15 mouse cellular contexts compared by ENCODE assay signal in genomic region chr19:58313785-58314184, GRCm38 (mm10).
A peak's percentile ranks its signal among the peaks of the same experiment; 100 is the strongest.
DNase-seq lines count a peak whose midpoint lies in the region; ATAC-seq and TF ChIP-seq lines count a peak whose summit lies in the region.
"Had no signal": no experiment of that assay in that cellular context is flagged by ENCODE, and none has a peak within 500 bp of the region (broad histone marks: within the 10 kb centered on the region; RNA-seq: fewer than 3 reads in every experiment).

No protein-coding gene starts in this region.

- H3K9me3 ChIP-seq in heart, postnatal 0 days (replicated peaks; ENCODE audit: control insufficient read depth, low read length) = 0 out of 2 replicates have a peak, but pooled peaks cover 5% of the 10 kb centered on the region
- no peaks in the 10 kb centered on the region for H3K9me3 ChIP-seq in midbrain, postnatal 0 days (ENCODE audit: low read length)
- peaks cover 29% of the 10 kb centered on the region for H3K9me3 ChIP-seq in midbrain, embryonic 10.5 days (replicated peaks)
- H3K9me3 ChIP-seq in hindbrain, embryonic 11.5 days (ENCODE audit: control insufficient read depth, low read length) = no peaks in the 10 kb centered on the region

- no peak overlapping the region for H3K4me3 ChIP-seq in heart, postnatal 0 days (ENCODE audit: low read depth, low read length)
- no peak overlapping the region for H3K4me3 ChIP-seq in midbrain, postnatal 0 days (ENCODE audit: low read depth, low read length)
- H3K4me3 ChIP-seq in midbrain, embryonic 10.5 days = no peak overlapping the region
- no peak overlapping the region for H3K4me3 ChIP-seq in hindbrain, embryonic 11.5 days (ENCODE audit: low read depth, low read length)
- H3K4me3 ChIP-seq: embryonic facial prominence, embryonic 13.5 days; heart, embryonic 12.5 days; liver, embryonic 13.5 days; midbrain, embryonic 15.5 days had no signal

- no peaks in the 10 kb centered on the region for H3K4me1 ChIP-seq in heart, postnatal 0 days (ENCODE audit: control insufficient read depth, insufficient read depth)
- no peaks in the 10 kb centered on the region for H3K4me1 ChIP-seq in midbrain, postnatal 0 days (ENCODE audit: insufficient read depth, low read length)
- H3K4me1 ChIP-seq in midbrain, embryonic 10.5 days = 0 out of 2 replicates have a peak, but pooled peaks cover 7% of the 10 kb centered on the region
- H3K4me1 ChIP-seq in hindbrain, embryonic 11.5 days (replicated peaks; ENCODE audit: control insufficient read depth, insufficient read depth, low read length) = no peaks in the 10 kb centered on the region; the same call in 1 of the 2 replicates
- H3K4me1 ChIP-seq: heart, embryonic 12.5 days; liver, embryonic 13.5 days had no signal

- DNase-seq in heart, postnatal 0 days (ENCODE audit: low spot score) = no peak
- DNase-seq in heart, postnatal 4 days = no peak
- DNase-seq in midbrain, postnatal 0 days (ENCODE audit: low spot score) = no peak
- no peak for DNase-seq in midbrain, embryonic 10.5 days (ENCODE audit: low spot score)
- peak; percentile 1 for DNase-seq in MEL-GATA-1-ER (ENCODE audit: extremely low read depth, low read depth)
- peak; percentile 50 for DNase-seq in testis, postnatal 10 days (ENCODE audit: low spot score)
- DNase-seq in hindbrain, embryonic 11.5 days (ENCODE audit: low spot score) = no peak
- no peak for DNase-seq in heart, adult 18-20 months
- DNase-seq: adrenal gland, postnatal 10 days; cerebellum, adult 18-20 months; kidney, adult 11 months; liver, embryonic 13.5 days had no signal

- H3K27ac ChIP-seq in heart, postnatal 0 days (ENCODE audit: low read depth) = no peak overlapping the region
- H3K27ac ChIP-seq in midbrain, postnatal 0 days (ENCODE audit: low read depth, low read length) = no peak overlapping the region
- no peak overlapping the region for H3K27ac ChIP-seq in midbrain, embryonic 10.5 days (replicated peaks)
- H3K27ac ChIP-seq in hindbrain, embryonic 11.5 days (ENCODE audit: low read depth, low read length) = no peak overlapping the region
- H3K27ac ChIP-seq: embryonic facial prominence, embryonic 13.5 days; liver, embryonic 13.5 days; midbrain, embryonic 15.5 days had no signal

- H3K27me3 ChIP-seq in heart, postnatal 0 days (ENCODE audit: control insufficient read depth, insufficient read depth, low read length) = no peaks in the 10 kb centered on the region
- no peaks in the 10 kb centered on the region for H3K27me3 ChIP-seq in midbrain, postnatal 0 days (ENCODE audit: insufficient read depth, low read length)
- H3K27me3 ChIP-seq in midbrain, embryonic 10.5 days (ENCODE audit: low read depth, poor library complexity, severe bottlenecking) = no peaks in the 10 kb centered on the region; the same call in 1 of the 2 replicates
- no peaks in the 10 kb centered on the region for H3K27me3 ChIP-seq in hindbrain, embryonic 11.5 days (ENCODE audit: control insufficient read depth, insufficient read depth, low read length)
- H3K27me3 ChIP-seq: heart, embryonic 12.5 days; liver, embryonic 13.5 days; midbrain, embryonic 15.5 days had no signal

- H3K9ac ChIP-seq in heart, postnatal 0 days (replicated peaks; ENCODE audit: low read depth, low read length) = no peak overlapping the region
- no peak overlapping the region for H3K9ac ChIP-seq in midbrain, postnatal 0 days (replicated peaks; ENCODE audit: low read length, poor library complexity, severe bottlenecking)
- H3K9ac ChIP-seq in hindbrain, embryonic 11.5 days (ENCODE audit: low read depth, low read length) = no peak overlapping the region
- H3K9ac ChIP-seq: embryonic facial prominence, embryonic 13.5 days; heart, embryonic 12.5 days; liver, embryonic 13.5 days; midbrain, embryonic 15.5 days had no signal

- TF ChIP-seq EP300 in heart, postnatal 0 days (IDR thresholded peaks at IDR 0.05; ENCODE audit: low read depth) = no peak

- 0 out of 2 replicates have a peak, but pooled peaks have one; percentile 15 for TF ChIP-seq CTCF in heart, postnatal 0 days (IDR thresholded peaks at IDR 0.05; ENCODE audit: low read depth)
- peak; percentile 63 for TF ChIP-seq CTCF in midbrain, postnatal 0 days (IDR thresholded peaks at IDR 0.05)

- no peak overlapping the region for H3K4me2 ChIP-seq in heart, postnatal 0 days (ENCODE audit: low read depth, low read length)
- no peak overlapping the region for H3K4me2 ChIP-seq in midbrain, postnatal 0 days (ENCODE audit: low read depth, low read length, poor library complexity, severe bottlenecking)
- H3K4me2 ChIP-seq in hindbrain, embryonic 11.5 days (replicated peaks; ENCODE audit: low read depth, low read length) = no peak overlapping the region
- H3K4me2 ChIP-seq: embryonic facial prominence, embryonic 13.5 days; heart, embryonic 12.5 days; liver, embryonic 13.5 days; midbrain, embryonic 15.5 days had no signal

- H3K36me3 ChIP-seq in heart, postnatal 0 days (replicated peaks; ENCODE audit: control insufficient read depth, insufficient read depth, low read length) = no peaks in the 10 kb centered on the region
- H3K36me3 ChIP-seq in midbrain, postnatal 0 days (ENCODE audit: insufficient read depth, low read length) = no peaks in the 10 kb centered on the region
- H3K36me3 ChIP-seq in midbrain, embryonic 10.5 days = peaks cover 16% of the 10 kb centered on the region
- H3K36me3 ChIP-seq in hindbrain, embryonic 11.5 days (ENCODE audit: control insufficient read depth, insufficient read depth, low read length) = no peaks in the 10 kb centered on the region
- H3K36me3 ChIP-seq: embryonic facial prominence, embryonic 13.5 days; heart, embryonic 12.5 days; midbrain, embryonic 15.5 days had no signal

- WGBS in heart, postnatal 0 days = 77% methylated on average over 2 of the region's 2 CpGs
- WGBS in midbrain, postnatal 0 days = 82% methylated on average over 2 of the region's 2 CpGs
- WGBS in midbrain, embryonic 10.5 days = 86% methylated on average over 2 of the region's 2 CpGs
- 78% methylated on average over 2 of the region's 2 CpGs for WGBS in hindbrain, embryonic 11.5 days

- ATAC-seq in heart, postnatal 0 days (ENCODE audit: insufficient read depth, low read depth) = no peak
- ATAC-seq in midbrain, postnatal 0 days (ENCODE audit: low FRiP score) = no peak
- no peak for ATAC-seq in hindbrain, embryonic 11.5 days (ENCODE audit: low FRiP score)
- ATAC-seq: midbrain, embryonic 15.5 days had no signal

Comparison
In these comparisons a context has a peak if more than half of its experiments do, and no peak if none do; other contexts are left out.
1. DNase-seq: peak in MEL-GATA-1-ER (single experiment) and testis, postnatal 10 days (single experiment); none in heart, postnatal 0 days (single experiment), heart, postnatal 4 days (single experiment), midbrain, postnatal 0 days (single experiment), midbrain, embryonic 10.5 days (single experiment), hindbrain, embryonic 11.5 days (single experiment) and heart, adult 18-20 months (0 of 2).